Mouse (Mus musculus): ENCODE results near the gene Krt80. TPM values are rescaled to one million over a fixed set of nuclear protein-coding genes. Genes with fewer than 3 reads are reported as not detected.

Krt80 gene
- polyA plus RNA-seq, 1 experiment from 2014 or later: 0.12 TPM

GRCm38 (mm10) chr15:101392251-101392650 lies 22.3 kb upstream of the Krt80 start:
- H3K27me3 ChIP-seq (replicated peaks): no peaks in the 10 kb centered on the region
- 67% methylated on average over 5 of the region's 5 CpGs for WGBS
- no peak overlapping the region for H3K4me2 ChIP-seq
- ATAC-seq (ENCODE audit: low FRiP score): no peak
- H3K4me3 ChIP-seq (replicated peaks): no peak overlapping the region
- H3K27ac ChIP-seq (replicated peaks): no peak overlapping the region
- H3K9ac ChIP-seq (replicated peaks): no peak overlapping the region
- H3K9me3 ChIP-seq (replicated peaks): no peaks in the 10 kb centered on the region
- peaks cover 3% of the 10 kb centered on the region for H3K4me1 ChIP-seq
- H3K36me3 ChIP-seq: no peaks in the 10 kb centered on the region

GRCm38 (mm10) chr15:101390203-101390602 lies 20.2 kb upstream of the Krt80 start:
- 92% methylated on average over 5 of the region's 5 CpGs for WGBS
- no peak overlapping the region for H3K27ac ChIP-seq (replicated peaks)
- no peaks in the 10 kb centered on the region for H3K36me3 ChIP-seq
- no peak overlapping the region for H3K4me3 ChIP-seq (replicated peaks)
- no peak overlapping the region for H3K9ac ChIP-seq (replicated peaks)
- no peaks in the 10 kb centered on the region for H3K27me3 ChIP-seq (replicated peaks)
- ATAC-seq (ENCODE audit: low FRiP score): no peak
- no peaks in the 10 kb centered on the region; the same call in 1 of the 2 replicates for H3K4me1 ChIP-seq
- H3K9me3 ChIP-seq (replicated peaks): no peaks in the 10 kb centered on the region
- H3K4me2 ChIP-seq: no peak overlapping the region

GRCm38 (mm10) chr15:101388034-101388541 lies 18.1 kb upstream of the Krt80 start:
- no peaks in the 10 kb centered on the region for H3K4me1 ChIP-seq
- no peaks in the 10 kb centered on the region for H3K9me3 ChIP-seq (replicated peaks)
- no peak overlapping the region for H3K9ac ChIP-seq (replicated peaks)
- no peak overlapping the region for H3K4me3 ChIP-seq (replicated peaks)
- no peaks in the 10 kb centered on the region for H3K27me3 ChIP-seq (replicated peaks)
- WGBS: 71% methylated on average over 5 of the region's 5 CpGs
- ATAC-seq (ENCODE audit: low FRiP score): no peak
- no peak overlapping the region for H3K27ac ChIP-seq (replicated peaks)
- H3K36me3 ChIP-seq: no peaks in the 10 kb centered on the region
- no peak overlapping the region for H3K4me2 ChIP-seq

- Histone ChIP-seq H3K9me3 (replicated peaks) (no peaks in the 10 kb centered on the region), H3K27ac (replicated peaks) (no peak overlapping the region), H3K4me3 (replicated peaks) (no peak overlapping the region), H3K4me2 (no peak overlapping the region), H3K4me1 (no peaks in the 10 kb centered on the region), H3K36me3 (no peaks in the 10 kb centered on the region), H3K27me3 (replicated peaks) (no peaks in the 10 kb centered on the region), H3K9ac (replicated peaks) (no peak overlapping the region)
- WGBS: 72% methylated on average over 3 of the region's 3 CpGs
- no peak for ATAC-seq (ENCODE audit: low FRiP score)
Measured at GRCm38 (mm10) chr15:101387176-101387575, 17.2 kb upstream of the Krt80 start.

- H3K4me3 ChIP-seq (replicated peaks): no peak overlapping the region
- 91% methylated on average over 6 of the region's 6 CpGs for whole genome bisulfite sequencing
- no peaks in the 10 kb centered on the region for H3K36me3 ChIP-seq
- ATAC-seq (ENCODE audit: low FRiP score): no peak
- no peak overlapping the region for H3K4me2 ChIP-seq
- no peak overlapping the region for H3K27ac ChIP-seq (replicated peaks)
- H3K4me1 ChIP-seq: no peaks in the 10 kb centered on the region
- H3K9ac ChIP-seq (replicated peaks): no peak overlapping the region
- no peaks in the 10 kb centered on the region for H3K27me3 ChIP-seq (replicated peaks)
- H3K9me3 ChIP-seq (replicated peaks): no peaks in the 10 kb centered on the region
Measured at GRCm38 (mm10) chr15:101385064-101385463, 15.1 kb upstream of the Krt80 start.

- WGBS: 78% methylated on average over 7 of the region's 7 CpGs
- Histone ChIP-seq H3K36me3 (no peaks in the 10 kb centered on the region), H3K9ac (replicated peaks) (no peak overlapping the region), H3K4me3 (replicated peaks) (no peak overlapping the region), H3K4me1 (no peaks in the 10 kb centered on the region), H3K27ac (replicated peaks) (no peak overlapping the region), H3K9me3 (replicated peaks) (no peaks in the 10 kb centered on the region), H3K4me2 (no peak overlapping the region), H3K27me3 (replicated peaks) (no peaks in the 10 kb centered on the region)
- ATAC-seq (ENCODE audit: low FRiP score): no peak
Measured at GRCm38 (mm10) chr15:101384610-101385009, 14.6 kb upstream of the Krt80 start.

GRCm38 (mm10) chr15:101382811-101383210 lies 12.8 kb upstream of the Krt80 start:
- 79% methylated on average over 11 of the region's 11 CpGs for WGBS
- H3K27ac ChIP-seq (replicated peaks): no peak overlapping the region
- no peak for ATAC-seq (ENCODE audit: low FRiP score)

GRCm38 (mm10) chr15:101381758-101382157 lies 11.8 kb upstream of the Krt80 start:
- WGBS: 70% methylated on average over 9 of the region's 9 CpGs
- no peaks in the 10 kb centered on the region for H3K36me3 ChIP-seq
- no peak overlapping the region for H3K4me2 ChIP-seq
- H3K9me3 ChIP-seq (replicated peaks): no peaks in the 10 kb centered on the region
- no peak overlapping the region for H3K9ac ChIP-seq (replicated peaks)
- no peak overlapping the region for H3K4me3 ChIP-seq (replicated peaks)
- no peaks in the 10 kb centered on the region for H3K4me1 ChIP-seq
- H3K27me3 ChIP-seq (replicated peaks): no peaks in the 10 kb centered on the region
- ATAC-seq (ENCODE audit: low FRiP score): no peak
- no peak overlapping the region for H3K27ac ChIP-seq (replicated peaks)

More at GRCm38 (mm10) chr15:101382811-101383210, 12.8 kb upstream of the Krt80 start:
- Histone ChIP-seq H3K4me3 (replicated peaks) (no peak overlapping the region), H3K36me3 (no peaks in the 10 kb centered on the region), H3K4me2 (no peak overlapping the region), H3K9me3 (replicated peaks) (no peaks in the 10 kb centered on the region), H3K4me1 (no peaks in the 10 kb centered on the region), H3K9ac (replicated peaks) (no peak overlapping the region), H3K27me3 (replicated peaks) (no peaks in the 10 kb centered on the region)

GRCm38 (mm10) chr15:101378646-101379045 lies 8.7 kb upstream of the Krt80 start:
- Histone ChIP-seq H3K9me3 (replicated peaks) (no peaks in the 10 kb centered on the region), H3K4me2 (no peak overlapping the region), H3K36me3 (no peaks in the 10 kb centered on the region), H3K27me3 (replicated peaks) (no peaks in the 10 kb centered on the region), H3K27ac (replicated peaks) (no peak overlapping the region), H3K4me3 (replicated peaks) (no peak overlapping the region), H3K9ac (replicated peaks) (no peak overlapping the region), H3K4me1 (0 out of 2 replicates have a peak, but pooled peaks cover 2% of the 10 kb centered on the region)
- no peak for ATAC-seq (ENCODE audit: low FRiP score)
- WGBS: 41% methylated on average over 5 of the region's 5 CpGs

- Histone ChIP-seq H3K27ac (replicated peaks) (no peak overlapping the region), H3K27me3 (replicated peaks) (no peaks in the 10 kb centered on the region), H3K4me3 (replicated peaks) (no peak overlapping the region), H3K36me3 (no peaks in the 10 kb centered on the region), H3K4me2 (no peak overlapping the region), H3K9ac (replicated peaks) (no peak overlapping the region), H3K9me3 (replicated peaks) (no peaks in the 10 kb centered on the region), H3K4me1 (0 out of 2 replicates have a peak, but pooled peaks cover 3% of the 10 kb centered on the region)
- ATAC-seq (ENCODE audit: low FRiP score): no peak
- WGBS: 68% methylated on average over 5 of the region's 5 CpGs
Measured at GRCm38 (mm10) chr15:101376776-101377061, 6.8 kb upstream of the Krt80 start.

- H3K27me3 ChIP-seq (replicated peaks): no peaks in the 10 kb centered on the region
- H3K27ac ChIP-seq (replicated peaks): no peak overlapping the region
- no peaks in the 10 kb centered on the region for H3K9me3 ChIP-seq (replicated peaks)
- no peak overlapping the region for H3K9ac ChIP-seq (replicated peaks)
- H3K4me3 ChIP-seq (replicated peaks): no peak overlapping the region
- no peak overlapping the region for H3K4me2 ChIP-seq
- no peak for ATAC-seq (ENCODE audit: low FRiP score)
- 78% methylated on average over 6 of the region's 6 CpGs for WGBS
- 0 out of 2 replicates have a peak, but pooled peaks cover 3% of the 10 kb centered on the region for H3K4me1 ChIP-seq
- H3K36me3 ChIP-seq: no peaks in the 10 kb centered on the region
Measured at GRCm38 (mm10) chr15:101375956-101376775, 6.2 kb upstream of the Krt80 start.

GRCm38 (mm10) chr15:101374879-101375278 lies 4.9 kb upstream of the Krt80 start:
- Histone ChIP-seq H3K4me2 (no peak overlapping the region), H3K36me3 (no peaks in the 10 kb centered on the region), H3K27me3 (replicated peaks) (no peaks in the 10 kb centered on the region), H3K4me1 (peaks cover 9% of the 10 kb centered on the region; the same call in 1 of the 2 replicates), H3K9me3 (replicated peaks) (no peaks in the 10 kb centered on the region), H3K9ac (replicated peaks) (no peak overlapping the region), H3K27ac (replicated peaks) (no peak overlapping the region), H3K4me3 (replicated peaks) (no peak overlapping the region)
- 71% methylated on average over 4 of the region's 4 CpGs for WGBS
- ATAC-seq (ENCODE audit: low FRiP score): no peak

Measured in neural tube, embryonic 15.5 days (tissue).